17 mouse cellular contexts compared by ENCODE assay signal in the genomic region with DNA sequence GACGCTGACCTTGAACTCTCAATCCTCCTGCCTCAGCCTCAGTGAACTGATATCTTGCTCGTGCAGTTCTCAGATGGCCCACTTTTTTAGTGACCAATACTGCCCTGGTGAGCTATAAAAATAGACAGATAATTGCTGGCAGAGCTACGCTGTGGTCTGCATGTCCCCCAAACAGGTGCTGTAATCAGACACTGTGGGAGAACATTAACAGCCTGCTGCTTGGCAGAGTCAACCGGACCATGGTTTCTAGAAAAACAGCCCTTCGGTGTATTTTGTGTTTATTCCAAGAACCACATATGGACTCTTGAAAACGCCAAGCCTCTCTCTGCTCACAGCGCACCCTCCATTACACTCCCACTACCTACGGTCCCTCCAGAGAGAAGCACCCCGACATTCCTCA. TPM values are rescaled to one million over a fixed set of nuclear protein-coding genes. Genes with fewer than 3 reads are reported as not detected.
DNase-seq lines count a peak whose midpoint lies in the region; ATAC-seq and TF ChIP-seq lines count a peak whose summit lies in the region.
"Had no signal": no experiment of that assay in that cellular context is flagged by ENCODE, and none has a peak within 500 bp of the region (broad histone marks: within the 10 kb centered on the region; RNA-seq: fewer than 3 reads in every experiment).

No protein-coding gene starts in this region.

- 0 out of 2 replicates have a peak, but pooled peaks cover 4% of the 10 kb centered on the region for H3K36me3 ChIP-seq in forebrain, embryonic 13.5 days (ENCODE audit: poor library complexity, severe bottlenecking)
- no peaks in the 10 kb centered on the region for H3K36me3 ChIP-seq in forebrain, embryonic 14.5 days (ENCODE audit: control insufficient read depth, insufficient read depth, low read length)
- no peaks in the 10 kb centered on the region for H3K36me3 ChIP-seq in limb, embryonic 14.5 days (ENCODE audit: control insufficient read depth, insufficient read depth, low read length)
- 0 out of 2 replicates have a peak, but pooled peaks cover 2% of the 10 kb centered on the region for H3K36me3 ChIP-seq in limb, embryonic 10.5 days
- H3K36me3 ChIP-seq in E14TG2a.4 (ENCODE audit: insufficient read depth, low read length), result no peaks in the 10 kb centered on the region; the same call in 1 of the 2 replicates
- H3K36me3 ChIP-seq in limb, embryonic 15.5 days, result no peaks in the 10 kb centered on the region
- H3K36me3 ChIP-seq: forebrain, embryonic 12.5 days; liver, embryonic 12.5 days; lung, embryonic 15.5 days had no signal

- TF ChIP-seq CTCF in E14TG2a.4 (conservative IDR thresholded peaks at IDR 0.05; ENCODE audit: low read length), result no peak

- no peaks in the 10 kb centered on the region for H3K27me3 ChIP-seq in forebrain, embryonic 13.5 days
- no peaks in the 10 kb centered on the region for H3K27me3 ChIP-seq in forebrain, embryonic 14.5 days (replicated peaks; ENCODE audit: control insufficient read depth, insufficient read depth, low read length)
- H3K27me3 ChIP-seq in limb, embryonic 14.5 days (ENCODE audit: control insufficient read depth, insufficient read depth, low read length), result no peaks in the 10 kb centered on the region
- no peaks in the 10 kb centered on the region for H3K27me3 ChIP-seq in limb, embryonic 10.5 days (ENCODE audit: low read depth, poor library complexity, severe bottlenecking)
- H3K27me3 ChIP-seq in E14TG2a.4 (ENCODE audit: insufficient read depth, low read length), result no peaks in the 10 kb centered on the region
- no peaks in the 10 kb centered on the region for H3K27me3 ChIP-seq in limb, embryonic 15.5 days
- H3K27me3 ChIP-seq: forebrain, embryonic 12.5 days; liver, embryonic 12.5 days; lung, embryonic 15.5 days; neural tube, embryonic 13.5 days had no signal

- WGBS in forebrain, embryonic 13.5 days, result 92% methylated on average over 9 of the region's 9 CpGs
- 91% methylated on average over 9 of the region's 9 CpGs for WGBS in forebrain, embryonic 14.5 days
- WGBS in limb, embryonic 14.5 days, result 69% methylated on average over 9 of the region's 9 CpGs
- WGBS in limb, embryonic 10.5 days, result 92% methylated on average over 9 of the region's 9 CpGs
- 73% methylated on average over 9 of the region's 9 CpGs for WGBS in limb, embryonic 15.5 days

- no peak for DNase-seq in forebrain, embryonic 14.5 days (ENCODE audit: low spot score)
- peak; percentile 32 for DNase-seq in limb, embryonic 14.5 days (ENCODE audit: low spot score)
- no peak for DNase-seq in limb, embryonic 10.5 days (ENCODE audit: low spot score)
- no peak for DNase-seq in urinary bladder, adult 18-20 months (ENCODE audit: low spot score in 2 of 2)
- DNase-seq: adrenal gland, adult 2 months; gastrocnemius, postnatal 36 days; layer of hippocampus, postnatal 36 days; right cerebral cortex, postnatal 4 days had no signal

- H3K9ac ChIP-seq in forebrain, embryonic 13.5 days, result no peak overlapping the region
- H3K9ac ChIP-seq in forebrain, embryonic 14.5 days (ENCODE audit: low read length), result no peak overlapping the region
- no peak overlapping the region for H3K9ac ChIP-seq in limb, embryonic 14.5 days (ENCODE audit: low read depth, low read length, severe bottlenecking)
- no peak overlapping the region for H3K9ac ChIP-seq in limb, embryonic 15.5 days
- H3K9ac ChIP-seq: forebrain, embryonic 12.5 days; liver, embryonic 12.5 days; lung, embryonic 15.5 days; neural tube, embryonic 13.5 days had no signal

- H3K27ac ChIP-seq in forebrain, embryonic 13.5 days, result peak overlapping the region; percentile 49; the same call in 1 of the 2 replicates
- H3K27ac ChIP-seq in forebrain, embryonic 14.5 days (ENCODE audit: low read depth, low read length), result no peak overlapping the region
- H3K27ac ChIP-seq in limb, embryonic 14.5 days (replicated peaks; ENCODE audit: low read depth, low read length), result no peak overlapping the region
- no peak overlapping the region for H3K27ac ChIP-seq in limb, embryonic 10.5 days
- peak overlapping the region; percentile 27; the same call in 1 of the 2 replicates for H3K27ac ChIP-seq in limb, embryonic 15.5 days
- H3K27ac ChIP-seq: forebrain, embryonic 12.5 days; heart, embryonic 10.5 days; liver, embryonic 12.5 days; lung, embryonic 15.5 days had no signal

- no peak overlapping the region for H3K4me3 ChIP-seq in forebrain, embryonic 13.5 days
- H3K4me3 ChIP-seq in forebrain, embryonic 14.5 days (ENCODE audit: low read depth, low read length), result no peak overlapping the region
- H3K4me3 ChIP-seq in limb, embryonic 14.5 days (replicated peaks; ENCODE audit: low read length), result no peak overlapping the region
- no peak overlapping the region for H3K4me3 ChIP-seq in limb, embryonic 10.5 days
- H3K4me3 ChIP-seq in E14TG2a.4 (replicated peaks; ENCODE audit: low read length), result peak overlapping the region; percentile 60
- H3K4me3 ChIP-seq in limb, embryonic 15.5 days, result no peak overlapping the region
- H3K4me3 ChIP-seq: forebrain, embryonic 12.5 days; heart, embryonic 10.5 days; liver, embryonic 12.5 days; lung, embryonic 15.5 days; neural tube, embryonic 13.5 days had no signal

- no peak for TF ChIP-seq POLR2A in limb, embryonic 14.5 days (IDR thresholded peaks at IDR 0.05; ENCODE audit: borderline replicate concordance, extremely low read depth, insufficient read depth, insufficient read length)

- no peaks in the 10 kb centered on the region for H3K9me3 ChIP-seq in forebrain, embryonic 13.5 days (replicated peaks)
- H3K9me3 ChIP-seq in forebrain, embryonic 14.5 days (replicated peaks; ENCODE audit: control insufficient read depth, low read length), result no peaks in the 10 kb centered on the region
- no peaks in the 10 kb centered on the region for H3K9me3 ChIP-seq in limb, embryonic 14.5 days (ENCODE audit: control insufficient read depth, low read length)
- H3K9me3 ChIP-seq in limb, embryonic 10.5 days (replicated peaks), result no peaks in the 10 kb centered on the region
- H3K9me3 ChIP-seq in E14TG2a.4 (ENCODE audit: low read length), result peaks cover 9% of the 10 kb centered on the region
- H3K9me3 ChIP-seq in limb, embryonic 15.5 days, result no peaks in the 10 kb centered on the region
- H3K9me3 ChIP-seq: forebrain, embryonic 12.5 days; liver, embryonic 12.5 days; lung, embryonic 15.5 days; neural tube, embryonic 13.5 days had no signal

- H3K4me2 ChIP-seq in forebrain, embryonic 13.5 days, result no peak overlapping the region
- no peak overlapping the region for H3K4me2 ChIP-seq in forebrain, embryonic 14.5 days (ENCODE audit: low read length)
- no peak overlapping the region for H3K4me2 ChIP-seq in limb, embryonic 14.5 days (replicated peaks; ENCODE audit: low read depth, low read length, severe bottlenecking)
- no peak overlapping the region for H3K4me2 ChIP-seq in limb, embryonic 15.5 days
- H3K4me2 ChIP-seq: forebrain, embryonic 12.5 days; liver, embryonic 12.5 days; lung, embryonic 15.5 days; neural tube, embryonic 13.5 days had no signal

- 0 out of 2 replicates have a peak, but pooled peaks cover 5% of the 10 kb centered on the region for H3K4me1 ChIP-seq in forebrain, embryonic 13.5 days
- H3K4me1 ChIP-seq in forebrain, embryonic 14.5 days (ENCODE audit: control insufficient read depth, insufficient read depth, low read length), result no peaks in the 10 kb centered on the region
- peaks cover 3% of the 10 kb centered on the region for H3K4me1 ChIP-seq in limb, embryonic 14.5 days (ENCODE audit: control insufficient read depth, insufficient read depth, low read length)
- H3K4me1 ChIP-seq in limb, embryonic 10.5 days, result peaks cover 12% of the 10 kb centered on the region
- H3K4me1 ChIP-seq in E14TG2a.4 (replicated peaks; ENCODE audit: low read depth, low read length), result peaks cover 82% of the 10 kb centered on the region
- H3K4me1 ChIP-seq in limb, embryonic 15.5 days, result peaks cover 13% of the 10 kb centered on the region; the same call in 1 of the 2 replicates

- no peak for ATAC-seq in forebrain, embryonic 13.5 days
- no peak for ATAC-seq in forebrain, embryonic 14.5 days
- ATAC-seq in limb, embryonic 14.5 days (ENCODE audit: low FRiP score, low read depth), result peak; percentile 51
- ATAC-seq in limb, embryonic 15.5 days (ENCODE audit: insufficient number of reproducible peaks, low FRiP score, low TSS enrichment, low read depth), result 0 out of 2 replicates have a peak, but pooled peaks have one; percentile 32
- ATAC-seq: hindbrain, embryonic 16.5 days had no signal

RNA-seq across cellular contexts. Expression of a gene that starts 26.2 kb away (rescaled TPM):
- 7.9 and 8.3 TPM in 2 replicates for polyA plus RNA-seq in forebrain, embryonic 13.5 days (2015; fragmentation: Nextera tagmentation; extraction: Ambion mirVana)
- polyA plus RNA-seq in forebrain, embryonic 14.5 days (2014; fragmentation: Nextera tagmentation; extraction: Ambion mirVana), result 6.8 and 10.7 TPM in 2 replicates
- 13.0 and 13.3 TPM in 2 replicates for polyA plus RNA-seq in limb, embryonic 14.5 days (2012; rRNA removed)
- 15.2 and 17.0 TPM in 2 replicates for polyA plus RNA-seq in limb, embryonic 14.5 days (2014; fragmentation: Nextera tagmentation; extraction: Ambion mirVana)
- 7.0 and 9.9 TPM in 2 replicates for polyA plus RNA-seq in limb, embryonic 10.5 days (2016; fragmentation: Nextera tagmentation; extraction: Ambion mirVana)
- 14.3 and 14.6 TPM in 2 replicates for polyA plus RNA-seq in limb, embryonic 15.5 days (2015; fragmentation: Nextera tagmentation; extraction: Ambion mirVana)

Comparison
In these comparisons a context has a peak if more than half of its experiments do, and no peak if none do; other contexts are left out.
1. H3K27ac ChIP-seq: peak in forebrain, embryonic 13.5 days (single experiment) and limb, embryonic 15.5 days (single experiment); none in forebrain, embryonic 14.5 days (single experiment), limb, embryonic 14.5 days (single experiment) and limb, embryonic 10.5 days (single experiment).
2. ATAC-seq: peak in limb, embryonic 14.5 days (single experiment) and limb, embryonic 15.5 days (single experiment); none in forebrain, embryonic 13.5 days (single experiment) and forebrain, embryonic 14.5 days (single experiment).